Mouse (Mus musculus): ENCODE measurements around the gene Xaf1. TPM values are rescaled to one million over a fixed set of nuclear protein-coding genes. Genes with fewer than 3 reads are reported as not detected.

The Xaf1 gene
- 39.3 and 46.0 TPM in 2 replicates for polyA plus RNA-seq (2012; rRNA removed)

DNA sequence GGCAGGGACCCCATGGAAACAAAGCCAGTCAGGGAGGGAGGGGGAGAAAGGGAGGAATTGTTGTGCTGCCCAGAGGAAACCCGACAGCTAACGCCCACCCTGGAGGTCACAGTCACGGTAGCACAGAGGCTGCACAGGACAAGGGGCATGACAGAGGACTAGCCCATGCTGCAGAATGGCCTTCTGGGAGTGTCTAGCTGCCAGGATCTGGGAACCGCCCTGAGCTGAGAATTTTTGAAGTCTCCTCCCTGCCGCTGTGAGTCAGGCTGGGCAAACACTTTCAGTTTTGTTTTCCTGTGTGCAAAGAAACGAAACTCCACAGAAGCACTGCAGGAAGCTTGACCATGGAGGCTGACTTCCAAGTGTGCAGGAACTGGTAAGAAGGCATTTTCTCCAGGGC lies at the start of gene Xaf1:
Gene Xaf1, plus strand, starts transcription at position 296 of the 400 bp plus-strand sequence.
- TF ChIP-seq POLR2A (IDR thresholded peaks at IDR 0.05; ENCODE audit: control insufficient read depth, extremely low read depth, insufficient read depth, low read length, poor library complexity) (no peak), CTCF (IDR thresholded peaks at IDR 0.05; ENCODE audit: borderline replicate concordance, control insufficient read depth, extremely low read depth, insufficient read depth, low read length, poor library complexity) (no peak)

DNA sequence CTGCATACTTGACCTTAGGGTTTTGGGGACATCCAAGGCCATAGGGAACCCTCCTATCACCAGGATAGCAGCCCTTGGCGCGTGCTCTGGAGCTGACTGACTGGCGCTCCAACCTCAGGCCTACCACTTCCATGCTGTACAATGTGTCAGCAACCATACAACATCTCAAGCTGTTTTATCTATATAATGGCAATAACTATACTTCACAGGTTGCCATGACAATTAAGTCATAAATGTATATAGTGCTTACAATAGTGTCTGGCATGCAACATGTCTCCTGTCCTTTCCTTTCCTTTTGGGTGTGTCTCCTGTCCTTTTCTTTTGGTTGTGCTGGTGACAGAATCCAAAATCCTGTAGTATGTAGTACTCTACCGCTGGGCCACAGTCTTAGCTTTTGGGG lies 45.8 kb upstream of the Xaf1 start:
- Histone ChIP-seq H3K27me3 (ENCODE audit: control insufficient read depth, insufficient read depth, low read length) (no peaks in the 10 kb centered on the region), H3K27ac (ENCODE audit: control insufficient read depth, insufficient read depth, low read length) (no peak overlapping the region), H3K4me1 (replicated peaks; ENCODE audit: control insufficient read depth, insufficient read depth, low read length) (no peaks in the 10 kb centered on the region), H3K4me3 (ENCODE audit: control insufficient read depth, insufficient read depth, low read length) (no peak overlapping the region), H3K36me3 (ENCODE audit: control insufficient read depth, insufficient read depth, low read length) (no peaks in the 10 kb centered on the region)
- 97% methylated on average over 4 of the region's 4 CpGs for whole genome bisulfite sequencing
- TF ChIP-seq CTCF (IDR thresholded peaks at IDR 0.05; ENCODE audit: borderline replicate concordance, control insufficient read depth, extremely low read depth, insufficient read depth, low read length, poor library complexity) (no peak), POLR2A (IDR thresholded peaks at IDR 0.05; ENCODE audit: control insufficient read depth, extremely low read depth, insufficient read depth, low read length, poor library complexity) (no peak)
- DNase-seq: no peak

More for the DNA sequence above, at the start of gene Xaf1:
- Histone ChIP-seq H3K4me3 (ENCODE audit: control insufficient read depth, insufficient read depth, low read length) (peak within 1 kb of the TSS; percentile 95), H3K27ac (ENCODE audit: control insufficient read depth, insufficient read depth, low read length) (peak within 1 kb of the TSS; percentile 74), H3K4me1 (replicated peaks; ENCODE audit: control insufficient read depth, insufficient read depth, low read length) (peaks cover 27% of the 10 kb centered on the region), H3K36me3 (ENCODE audit: control insufficient read depth, insufficient read depth, low read length) (no peaks in the 10 kb centered on the region; the same call in 1 of the 2 replicates), H3K27me3 (ENCODE audit: control insufficient read depth, insufficient read depth, low read length) (no peaks in the 10 kb centered on the region)
- peak; percentile 44 for DNase-seq
- WGBS: 1% methylated on average over 6 of the region's 6 CpGs

DNA sequence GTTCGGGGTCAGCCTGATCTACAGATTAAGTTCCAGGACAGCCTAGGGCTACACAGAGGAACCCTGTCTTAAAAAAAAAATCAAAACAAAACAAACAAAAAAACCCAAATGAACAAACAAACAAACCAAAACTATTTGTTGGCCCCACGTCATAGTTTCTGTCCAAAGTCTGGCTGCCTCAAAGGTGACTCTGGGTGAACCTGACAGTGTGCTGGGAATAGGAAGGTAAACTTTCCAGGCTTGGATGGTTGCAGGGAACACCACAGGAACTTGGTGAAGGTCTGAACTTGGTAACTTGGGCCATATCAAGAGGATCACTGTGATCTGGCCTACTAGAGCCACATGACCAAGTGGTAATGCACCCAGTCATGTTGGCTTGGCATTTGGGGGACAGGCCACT lies 45.0 kb upstream of the Xaf1 start:
- Histone ChIP-seq H3K4me1 (replicated peaks; ENCODE audit: control insufficient read depth, insufficient read depth, low read length) (no peaks in the 10 kb centered on the region), H3K4me3 (ENCODE audit: control insufficient read depth, insufficient read depth, low read length) (no peak overlapping the region), H3K27me3 (ENCODE audit: control insufficient read depth, insufficient read depth, low read length) (no peaks in the 10 kb centered on the region), H3K27ac (ENCODE audit: control insufficient read depth, insufficient read depth, low read length) (no peak overlapping the region), H3K36me3 (ENCODE audit: control insufficient read depth, insufficient read depth, low read length) (no peaks in the 10 kb centered on the region)
- TF ChIP-seq CTCF (IDR thresholded peaks at IDR 0.05; ENCODE audit: borderline replicate concordance, control insufficient read depth, extremely low read depth, insufficient read depth, low read length, poor library complexity) (no peak), POLR2A (IDR thresholded peaks at IDR 0.05; ENCODE audit: control insufficient read depth, extremely low read depth, insufficient read depth, low read length, poor library complexity) (no peak)
- no peak for DNase-seq
- 91% methylated on average over 2 of the region's 2 CpGs for WGBS

DNA sequence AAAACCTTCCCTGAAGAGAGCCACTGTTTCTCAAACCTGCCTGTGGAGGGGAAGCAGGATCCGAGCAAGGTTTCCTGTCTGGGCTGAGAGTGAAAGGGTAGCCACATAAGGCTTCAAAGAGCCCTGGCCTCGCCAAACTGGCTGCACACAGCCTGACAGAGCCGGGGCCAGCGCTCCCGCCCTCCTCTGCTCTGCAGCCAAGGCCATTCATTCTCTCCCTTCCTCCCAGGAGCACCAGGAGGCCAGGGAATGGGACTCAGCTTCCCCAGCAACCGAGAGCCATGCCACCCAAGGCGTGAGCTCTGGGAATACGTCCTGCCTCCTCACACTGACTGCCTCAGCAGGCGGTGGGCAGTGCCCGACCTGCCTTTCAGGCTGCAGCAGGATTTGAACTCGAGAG lies 35.9 kb upstream of the Xaf1 start:
- TF ChIP-seq POLR2A (IDR thresholded peaks at IDR 0.05; ENCODE audit: control insufficient read depth, extremely low read depth, insufficient read depth, low read length, poor library complexity) (no peak), CTCF (IDR thresholded peaks at IDR 0.05; ENCODE audit: borderline replicate concordance, control insufficient read depth, extremely low read depth, insufficient read depth, low read length, poor library complexity) (no peak)
- WGBS: 19% methylated on average over 11 of the region's 11 CpGs
- Histone ChIP-seq H3K4me3 (ENCODE audit: control insufficient read depth, insufficient read depth, low read length) (no peak overlapping the region), H3K27ac (ENCODE audit: control insufficient read depth, insufficient read depth, low read length) (no peak overlapping the region), H3K4me1 (replicated peaks; ENCODE audit: control insufficient read depth, insufficient read depth, low read length) (peaks cover 8% of the 10 kb centered on the region; the same call in 1 of the 2 replicates), H3K27me3 (ENCODE audit: control insufficient read depth, insufficient read depth, low read length) (peaks cover 10% of the 10 kb centered on the region; the same call in 1 of the 2 replicates), H3K36me3 (ENCODE audit: control insufficient read depth, insufficient read depth, low read length) (no peaks in the 10 kb centered on the region)
- no peak for DNase-seq

DNA sequence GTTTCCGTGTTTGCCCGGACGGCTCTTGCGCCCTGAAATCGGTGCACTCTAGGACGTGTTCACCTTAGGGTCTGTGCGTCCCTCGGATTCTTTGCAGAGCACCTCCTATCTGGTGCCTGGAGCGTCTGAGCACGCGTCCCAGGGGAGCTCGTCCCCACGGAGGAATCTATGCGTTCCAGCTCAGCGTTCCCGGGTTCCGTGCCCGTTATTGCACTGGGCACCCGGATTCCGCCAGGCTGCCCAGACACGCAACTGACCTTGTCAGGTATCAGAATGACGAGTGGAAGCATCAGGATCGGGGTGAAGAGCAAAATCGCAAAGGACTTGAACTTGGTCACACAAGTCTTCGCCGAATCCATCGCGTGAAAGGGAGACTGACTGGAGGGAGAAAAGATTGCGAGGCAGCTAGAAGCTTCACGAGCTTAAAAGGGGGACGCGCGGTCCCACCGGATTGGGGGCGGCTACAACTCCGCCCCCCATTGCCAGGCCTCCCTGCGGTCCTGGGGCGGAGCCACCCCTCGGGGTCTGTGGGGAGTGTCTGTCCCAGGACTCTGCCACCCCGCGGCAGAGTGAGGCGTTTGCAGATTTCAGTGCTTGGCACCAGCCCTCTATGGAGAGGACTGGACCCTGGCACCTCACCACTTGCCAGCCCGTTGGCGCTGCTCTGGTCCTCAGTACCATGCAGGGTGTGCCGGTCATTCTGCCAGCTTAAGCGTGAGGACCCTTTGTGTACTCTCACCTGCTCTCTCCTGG lies 35.0 kb upstream of the Xaf1 start:
- 2% methylated on average over 46 of the region's 46 CpGs for WGBS
- H3K4me1 ChIP-seq (replicated peaks; ENCODE audit: control insufficient read depth, insufficient read depth, low read length): peaks cover 8% of the 10 kb centered on the region; the same call in 1 of the 2 replicates
- peaks cover 10% of the 10 kb centered on the region; the same call in 1 of the 2 replicates for H3K27me3 ChIP-seq (ENCODE audit: control insufficient read depth, insufficient read depth, low read length)
- DNase-seq: peak; percentile 54
- no peak overlapping the region for H3K27ac ChIP-seq (ENCODE audit: control insufficient read depth, insufficient read depth, low read length)
- H3K4me3 ChIP-seq (ENCODE audit: control insufficient read depth, insufficient read depth, low read length): peak overlapping the region; percentile 5
- H3K36me3 ChIP-seq (ENCODE audit: control insufficient read depth, insufficient read depth, low read length): no peaks in the 10 kb centered on the region
- no peak for TF ChIP-seq POLR2A (IDR thresholded peaks at IDR 0.05; ENCODE audit: control insufficient read depth, extremely low read depth, insufficient read depth, low read length, poor library complexity)
- 0 out of 2 replicates have a peak, but pooled peaks have one; percentile 28 for TF ChIP-seq CTCF (IDR thresholded peaks at IDR 0.05; ENCODE audit: borderline replicate concordance, control insufficient read depth, extremely low read depth, insufficient read depth, low read length, poor library complexity)

- TF ChIP-seq POLR2A (IDR thresholded peaks at IDR 0.05; ENCODE audit: control insufficient read depth, extremely low read depth, insufficient read depth, low read length, poor library complexity) (no peak), CTCF (IDR thresholded peaks at IDR 0.05; ENCODE audit: borderline replicate concordance, control insufficient read depth, extremely low read depth, insufficient read depth, low read length, poor library complexity) (no peak)
- no peak for DNase-seq
- no peak within 1 kb of the TSS for H3K27ac ChIP-seq (ENCODE audit: control insufficient read depth, insufficient read depth, low read length)
- H3K27me3 ChIP-seq (ENCODE audit: control insufficient read depth, insufficient read depth, low read length): peaks cover 10% of the 10 kb centered on the region; the same call in 1 of the 2 replicates
- 8% methylated on average over 36 of the region's 36 CpGs for WGBS
- peaks cover 8% of the 10 kb centered on the region; the same call in 1 of the 2 replicates for H3K4me1 ChIP-seq (replicated peaks; ENCODE audit: control insufficient read depth, insufficient read depth, low read length)
- H3K36me3 ChIP-seq (ENCODE audit: control insufficient read depth, insufficient read depth, low read length): no peaks in the 10 kb centered on the region
- H3K4me3 ChIP-seq (ENCODE audit: control insufficient read depth, insufficient read depth, low read length): peak within 1 kb of the TSS; percentile 5
Observed at GRCm38 (mm10) chr11:72266960-72267560, 34.4 kb upstream of the Xaf1 start, which contains the start of gene Slc13a5. Gene Slc13a5 (minus strand): TSS chr11:72267222.
